Mouse (Mus musculus) spleen, postnatal 14 days (tissue): Measurements from ENCODE around the gene Cacna2d4.

Source experiments
- DNase-seq, 2 experiments: peaks; one replicate each; pipeline ENCODE4 v3.0.0; 2021 to 2022; ENCODE audit warnings: low spot score in 2 of 2

Cacna2d4 gene

DNA sequence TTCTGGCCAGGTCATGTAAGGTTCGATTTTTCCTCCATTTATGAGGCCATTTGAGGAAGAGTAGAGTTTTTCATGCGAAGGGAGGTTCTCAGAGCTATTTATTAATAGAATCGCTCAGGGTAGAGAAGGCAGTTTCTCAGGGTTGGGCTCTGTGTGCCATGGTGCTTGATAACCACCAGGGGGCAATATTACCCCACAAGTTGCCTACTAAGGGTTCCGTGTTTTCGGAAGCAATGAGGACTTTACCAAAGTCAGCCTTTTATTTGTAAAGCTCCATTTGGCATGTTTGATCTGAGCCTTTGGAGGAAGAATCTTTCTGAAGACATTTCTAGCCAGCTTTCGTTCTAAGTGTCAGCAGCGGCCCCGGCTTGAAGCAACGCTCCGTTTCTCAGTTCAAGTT lies 16.0 kb upstream of the Cacna2d4 start:
- DNase-seq, result peak in 1 of 2 experiments; percentile 28

DNA sequence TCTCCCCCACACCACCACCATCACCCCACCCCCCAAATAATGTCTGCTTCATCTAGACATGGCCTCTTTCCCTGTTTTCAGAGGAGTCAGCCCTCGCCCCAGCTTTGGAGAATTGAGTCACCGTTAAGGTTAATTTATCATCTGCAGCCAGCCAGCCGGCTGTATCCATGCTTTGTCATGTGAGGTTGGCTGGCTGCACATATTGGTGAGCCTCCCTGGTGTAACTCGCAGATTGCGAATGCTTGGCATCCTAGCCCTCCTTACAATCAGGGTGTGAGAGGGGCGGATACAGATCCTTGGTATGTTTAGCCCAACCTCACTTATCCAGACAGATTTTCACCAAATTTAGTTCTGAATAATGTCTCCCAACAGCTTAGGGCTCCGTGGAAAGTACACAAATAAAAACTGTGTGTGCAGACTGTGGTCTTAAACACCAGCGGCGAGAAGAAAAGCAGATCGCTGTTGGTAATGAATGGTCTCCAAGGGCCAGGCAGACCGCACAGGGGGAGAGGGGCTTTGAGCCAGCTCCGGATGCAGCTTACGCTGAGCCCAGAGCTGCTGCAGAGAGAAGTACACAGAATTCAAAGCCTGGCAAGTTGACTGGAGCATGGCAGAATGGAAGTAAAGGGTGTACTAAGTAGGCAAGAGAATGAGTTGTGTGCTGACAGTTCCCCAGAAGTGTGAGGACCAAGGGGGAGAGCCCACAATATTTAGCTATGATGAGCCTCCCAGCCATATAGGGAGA lies 11.7 kb upstream of the Cacna2d4 start:
- no peak for DNase-seq

DNA sequence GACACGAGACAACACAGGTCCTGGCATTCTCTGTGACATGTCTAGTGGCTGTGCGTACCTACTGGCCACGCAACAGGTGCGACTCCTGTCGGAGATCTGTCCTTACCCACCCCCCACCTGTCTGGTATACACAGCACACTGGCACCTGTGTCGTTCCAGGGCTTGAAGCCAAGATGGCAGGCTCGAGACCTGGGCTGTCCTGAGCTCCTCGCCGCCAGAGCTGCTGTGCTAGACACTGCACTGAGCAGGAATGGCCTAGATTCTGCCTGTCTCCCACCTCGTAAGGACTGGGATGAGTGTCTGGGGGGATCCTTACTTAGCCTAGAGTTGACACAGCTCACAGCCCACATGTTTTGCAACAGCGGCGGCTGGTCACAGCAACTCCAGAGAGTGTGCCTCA lies 11.1 kb upstream of the Cacna2d4 start:
- DNase-seq, result no peak

DNA sequence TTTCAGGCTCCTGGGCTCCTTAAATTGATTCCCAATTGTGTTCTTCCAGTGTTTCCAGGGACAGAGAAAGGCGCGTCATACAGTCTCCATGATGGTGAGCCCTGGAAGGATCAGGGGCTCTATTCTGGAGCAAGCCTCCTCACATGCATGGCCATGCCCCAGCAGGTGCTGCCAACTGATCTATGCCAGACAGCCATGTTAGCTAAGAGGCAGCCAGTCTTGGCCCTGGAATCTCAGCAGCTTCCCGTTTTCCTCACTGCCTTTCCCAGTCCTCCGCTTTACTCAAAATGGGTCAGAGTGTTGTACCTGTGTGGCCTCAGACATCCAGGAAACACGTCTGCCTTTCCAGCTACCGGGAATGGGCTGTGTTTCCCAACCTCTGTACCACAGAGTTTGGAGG lies 10.6 kb upstream of the Cacna2d4 start:
- DNase-seq, result no peak

DNA sequence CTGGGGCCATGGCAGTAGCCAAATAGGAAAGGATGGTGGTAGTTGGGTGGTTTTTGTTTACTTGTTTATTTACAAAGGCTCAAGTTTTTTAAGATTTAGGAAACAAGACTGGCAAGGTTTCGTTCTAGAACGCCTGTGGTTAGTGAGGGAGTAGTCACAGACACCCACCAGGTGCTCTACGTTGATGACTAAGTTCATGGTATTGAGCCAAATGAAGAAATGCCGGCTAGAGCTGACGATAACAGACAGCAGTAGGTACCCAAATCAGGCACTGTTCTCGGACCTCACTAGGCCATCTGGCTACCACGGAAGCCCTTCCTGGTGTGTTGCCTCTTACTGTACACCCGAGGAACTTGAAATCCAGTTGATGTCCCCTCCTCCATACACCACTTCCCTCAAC lies 9.3 kb upstream of the Cacna2d4 start:
- no peak for DNase-seq

DNA sequence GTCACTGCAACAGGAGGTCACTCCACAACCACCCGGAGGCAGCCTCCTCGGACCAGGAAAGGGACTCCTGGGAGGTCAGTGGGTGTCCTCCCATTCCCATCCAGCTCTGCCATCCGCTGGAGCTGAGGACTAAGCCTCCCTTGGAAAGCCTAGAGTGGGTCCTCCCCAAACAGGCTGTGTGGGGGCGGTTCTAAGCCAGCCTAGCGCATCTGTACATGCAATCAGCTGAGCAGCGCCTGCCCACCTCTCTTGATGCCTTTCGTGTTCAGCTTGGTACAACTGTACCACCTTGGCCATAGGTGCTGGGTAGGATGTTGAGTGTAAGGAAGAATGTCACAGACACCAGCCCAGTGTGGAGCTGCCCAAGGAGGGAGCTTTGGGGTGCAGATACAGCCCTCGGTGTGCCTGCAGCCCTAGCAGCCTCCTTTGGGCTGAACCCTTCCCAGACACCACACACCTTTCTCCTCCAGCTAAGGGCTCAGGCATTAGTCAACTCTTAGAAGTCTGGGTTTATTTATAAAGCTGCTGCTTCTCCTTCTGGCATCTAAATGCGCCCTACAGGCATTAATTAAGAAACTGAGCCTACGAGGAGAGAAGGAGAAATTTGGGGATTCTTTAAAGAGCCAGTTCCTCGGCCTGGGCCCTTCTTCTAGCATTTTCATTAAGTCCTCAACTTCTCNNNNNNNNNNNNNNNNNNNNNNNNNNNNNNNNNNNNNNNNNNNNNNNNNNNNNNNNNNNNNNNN lies 7.3 kb upstream of the Cacna2d4 start:
- no peak for DNase-seq

DNA sequence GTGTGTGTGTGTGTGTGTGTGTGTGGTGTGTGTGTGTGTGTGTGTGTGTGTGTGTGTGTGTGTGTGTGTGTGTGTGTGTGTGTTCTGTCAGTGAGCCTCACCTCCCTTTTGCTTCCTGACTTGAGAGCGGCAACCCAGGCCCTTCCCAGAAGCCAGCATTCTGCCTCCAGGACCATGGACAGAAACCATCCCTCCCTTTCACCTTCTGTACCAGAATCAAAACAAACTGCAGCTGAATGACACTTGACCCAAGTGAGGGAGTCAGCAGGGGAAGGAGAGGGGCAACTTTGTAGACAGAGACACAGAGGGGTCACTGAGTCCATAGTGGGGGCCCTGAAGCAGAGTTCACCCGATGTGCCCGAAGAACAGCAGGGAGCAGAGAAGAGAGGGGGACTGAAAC lies 3.3 kb upstream of the Cacna2d4 start:
- DNase-seq, result no peak

DNA sequence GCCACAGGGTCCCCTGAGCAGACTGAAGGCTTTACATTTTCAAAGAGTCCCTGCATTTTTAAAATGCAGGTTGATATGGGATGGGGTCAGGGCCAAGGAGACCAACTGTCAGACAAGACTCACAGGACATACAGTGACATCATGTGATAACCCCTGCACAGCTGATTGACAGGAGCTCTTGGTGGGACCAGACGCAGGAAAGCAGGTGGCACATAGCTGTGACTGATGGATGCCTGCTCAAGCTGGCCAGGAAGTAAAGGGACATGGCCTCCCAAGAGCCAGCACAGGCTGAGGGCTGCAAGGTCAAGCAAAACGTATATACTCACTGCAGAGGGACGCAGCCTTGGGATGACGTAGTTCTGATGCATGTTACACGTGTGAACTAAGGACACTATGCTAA lies 885 bp upstream of the Cacna2d4 start:
- DNase-seq, result no peak

DNA sequence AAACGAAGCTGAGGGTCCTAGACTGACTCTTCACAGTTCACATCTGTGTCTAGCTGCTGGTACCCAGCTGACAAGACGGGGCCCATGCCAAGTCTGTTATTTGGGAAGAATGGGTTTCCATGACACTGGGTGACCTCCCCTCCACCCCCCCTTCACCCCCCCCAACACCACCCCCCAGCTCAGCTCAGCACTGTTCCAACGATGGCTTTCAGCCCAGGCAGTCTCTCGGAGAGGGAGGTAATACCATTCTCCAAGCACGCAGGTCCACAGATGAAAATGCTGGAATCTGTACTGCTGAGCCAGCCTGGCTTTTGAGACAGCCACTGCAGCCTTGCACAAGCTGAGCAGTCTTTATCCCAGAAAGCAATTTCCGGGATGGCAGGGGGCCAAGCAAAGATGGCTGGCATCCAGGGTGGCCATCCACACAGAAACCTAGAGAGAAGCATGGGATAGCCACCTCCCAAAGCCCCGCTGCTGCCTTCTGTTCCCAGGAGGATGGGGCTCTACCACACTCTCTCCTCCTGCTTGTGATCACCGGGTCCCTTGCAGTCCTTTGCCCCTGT lies 1.2 kb downstream of the Cacna2d4 start:
- DNase-seq, result no peak

DNA sequence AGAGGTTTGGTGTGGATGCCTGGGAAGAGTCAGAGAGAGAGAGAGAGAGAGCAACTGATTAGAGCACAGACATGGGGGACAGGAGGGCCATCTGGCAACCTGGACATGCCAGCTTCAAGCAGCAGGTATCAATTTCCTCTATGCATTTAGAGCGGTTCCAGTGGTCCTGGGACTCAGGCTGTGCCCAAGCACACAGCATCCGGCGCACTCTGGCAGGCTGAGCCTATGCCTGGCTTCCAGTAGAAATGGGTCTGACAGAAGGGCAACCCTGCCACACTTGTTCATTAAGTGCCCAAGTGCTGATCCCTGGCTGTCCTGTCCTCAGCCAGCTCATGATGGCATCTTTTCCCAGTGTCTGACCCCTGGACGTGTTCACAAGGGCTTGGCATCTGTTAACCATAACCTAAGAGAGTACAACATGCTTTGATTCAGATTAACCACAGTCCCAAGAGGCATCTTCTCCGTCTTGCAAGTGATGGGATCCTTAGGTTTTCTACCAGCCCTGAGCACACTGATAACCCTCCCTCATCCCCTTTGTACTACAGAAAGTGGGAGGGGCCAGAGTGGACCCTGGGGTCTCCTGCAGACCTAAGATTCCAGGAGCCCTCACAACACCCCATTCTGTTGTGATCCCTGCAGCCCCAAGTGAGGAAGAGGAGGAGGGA lies 3.1 kb downstream of the Cacna2d4 start:
- no peak for DNase-seq

DNA sequence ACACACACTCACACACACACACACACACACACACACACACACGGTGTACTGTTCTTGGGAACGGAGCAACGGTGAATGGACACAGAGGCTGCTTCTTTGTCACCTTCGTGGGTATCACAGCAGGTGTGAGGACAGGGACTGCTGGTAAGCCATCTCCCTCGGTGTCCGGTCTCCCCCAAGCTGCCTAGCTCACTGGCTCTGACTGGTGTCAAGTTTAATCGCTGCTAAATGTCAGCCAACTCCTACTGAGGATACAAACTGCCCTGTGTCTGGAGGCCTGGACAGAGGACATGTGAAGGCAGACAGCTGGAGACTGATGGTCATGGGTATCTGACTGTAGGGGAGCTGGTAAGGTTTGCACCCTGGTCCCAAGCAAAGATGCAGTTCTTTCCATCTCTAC lies 3.9 kb downstream of the Cacna2d4 start:
- no peak for DNase-seq

DNA sequence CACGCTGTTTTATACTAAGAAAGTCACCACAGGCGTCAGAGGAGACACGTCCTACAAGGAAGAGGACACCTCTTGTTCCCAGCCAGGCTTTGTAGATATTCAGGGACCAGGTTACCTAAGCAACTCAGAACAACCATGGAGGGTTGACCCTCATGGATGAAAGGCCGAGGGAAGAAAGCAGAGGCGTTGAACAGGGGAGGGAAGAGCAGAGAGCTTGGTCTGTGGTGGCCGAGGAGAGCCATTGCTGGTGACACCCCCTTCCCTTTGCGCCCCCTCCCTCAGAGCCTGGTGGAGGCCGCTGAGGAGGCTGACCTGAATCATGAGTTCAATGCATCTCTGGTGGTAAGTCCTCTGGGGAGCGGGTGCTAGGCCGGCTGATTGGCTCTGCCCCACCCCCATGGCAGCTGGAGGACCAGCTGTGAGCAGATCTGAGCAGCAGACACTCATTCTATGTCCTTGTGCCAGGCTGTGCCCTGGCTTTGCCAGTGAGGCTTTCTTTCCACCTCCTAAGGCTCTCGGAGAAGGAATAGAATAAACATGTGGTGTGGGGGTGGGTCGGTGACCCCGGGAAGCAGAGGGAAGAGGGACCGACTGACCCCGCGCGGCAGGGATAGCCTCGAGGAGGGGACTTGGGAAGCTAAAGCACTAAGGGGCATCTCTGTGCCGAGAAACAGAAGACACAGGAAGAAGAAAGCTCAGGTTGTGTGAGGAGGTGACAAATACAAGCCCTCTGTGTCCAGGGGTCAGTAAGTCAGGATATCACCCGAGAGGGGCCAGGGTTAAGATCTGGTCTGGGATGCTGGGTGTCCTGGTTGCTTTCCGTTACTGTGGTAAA lies 4.8 kb downstream of the Cacna2d4 start:
- no peak for DNase-seq

DNA sequence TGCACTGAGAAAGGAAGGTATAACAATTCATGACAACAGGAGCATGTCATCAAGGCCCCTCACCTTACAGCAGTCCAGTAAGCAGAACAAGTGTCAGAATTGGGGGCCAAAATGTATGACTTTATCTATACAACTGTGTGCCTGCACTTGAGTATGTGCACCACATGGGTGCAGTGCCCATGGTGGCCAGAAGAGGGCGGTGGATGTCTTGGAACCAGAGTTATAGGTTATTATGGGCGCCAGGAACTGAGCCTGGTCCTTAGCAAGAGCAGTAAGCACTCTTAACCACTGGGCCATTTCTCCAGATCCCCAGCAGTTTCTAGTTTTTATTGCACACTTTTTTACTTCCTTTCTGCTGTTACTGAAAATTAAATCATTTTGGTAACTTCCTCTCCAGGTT lies 9.8 kb downstream of the Cacna2d4 start:
- no peak for DNase-seq

DNA sequence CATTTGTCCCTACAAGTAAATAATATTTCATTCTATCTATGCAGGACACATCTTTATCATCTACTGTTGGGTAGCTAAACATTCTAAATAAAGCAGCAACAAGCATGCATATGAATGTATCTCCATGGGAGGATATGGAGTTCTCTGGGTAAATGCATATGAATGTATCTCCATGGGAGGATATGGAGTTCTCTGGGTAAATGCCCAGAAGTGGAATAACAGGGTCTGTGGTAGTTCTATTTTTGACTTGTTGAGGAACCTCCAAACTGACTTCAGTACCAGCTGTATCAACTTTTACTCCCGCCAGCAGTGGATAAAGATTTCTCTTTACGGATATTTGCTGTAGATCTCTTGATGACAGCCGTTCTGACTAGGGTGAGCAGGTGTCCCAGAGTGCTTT lies 12.3 kb downstream of the Cacna2d4 start:
- DNase-seq, result no peak

DNA sequence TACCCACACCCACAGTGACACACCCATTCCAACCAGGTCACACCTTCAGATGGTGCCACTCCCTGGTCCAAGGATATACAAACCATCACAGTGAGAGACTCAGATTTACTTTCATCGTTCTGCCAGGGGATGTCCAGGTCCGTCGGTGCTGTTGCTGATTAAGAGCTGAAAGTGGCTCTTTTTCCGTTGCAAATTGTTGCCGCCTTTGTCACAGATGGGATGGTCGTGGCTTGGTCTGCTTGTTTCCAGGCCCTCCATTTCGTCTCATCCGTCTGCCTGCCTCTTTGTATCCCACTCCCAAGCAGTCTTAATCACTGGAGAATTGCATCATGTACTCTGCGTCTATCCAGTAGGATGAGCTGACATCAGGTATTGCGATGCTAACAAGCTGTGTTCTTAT lies 13.4 kb downstream of the Cacna2d4 start:
- no peak for DNase-seq

DNA sequence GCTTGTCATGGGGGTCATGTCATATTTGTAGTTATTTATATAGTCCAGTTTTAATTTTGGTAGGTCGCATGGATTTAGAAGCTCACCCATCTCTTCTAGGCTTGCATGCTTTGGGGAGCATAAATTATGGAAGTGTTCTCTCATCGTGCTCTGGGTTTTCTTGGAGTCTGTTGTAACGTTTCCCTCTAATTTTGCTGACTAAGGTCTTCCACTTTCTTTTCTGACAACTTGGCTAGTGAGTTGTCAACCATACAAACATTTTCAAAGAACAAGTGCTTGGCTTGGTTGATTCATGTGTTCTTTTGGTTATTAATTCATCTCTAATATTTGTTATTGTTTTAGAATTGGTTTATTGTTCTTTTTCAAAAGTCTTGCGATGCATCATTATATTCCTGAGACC lies 15.4 kb downstream of the Cacna2d4 start:
- DNase-seq, result no peak

DNA sequence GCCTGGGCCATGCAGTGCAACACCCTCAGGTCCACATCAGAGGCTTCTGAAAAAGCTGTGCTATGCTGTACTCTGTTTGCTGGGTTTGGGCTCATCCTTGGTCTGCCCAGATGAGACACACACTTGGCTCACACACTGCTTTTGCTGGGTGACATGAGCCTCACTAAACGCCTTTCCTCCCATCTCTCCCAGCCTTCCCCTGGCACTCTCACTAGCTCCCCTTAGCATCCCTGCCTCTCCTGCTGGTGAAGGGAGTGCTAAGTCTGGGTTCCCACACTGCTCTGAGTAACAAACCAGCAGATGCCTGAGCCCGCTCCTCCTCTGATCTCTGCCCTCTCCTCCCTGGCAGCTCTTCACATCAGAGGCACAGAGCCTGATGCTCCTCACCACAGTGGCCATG lies 40.4 kb downstream of the Cacna2d4 start:
- DNase-seq, result no peak

DNA sequence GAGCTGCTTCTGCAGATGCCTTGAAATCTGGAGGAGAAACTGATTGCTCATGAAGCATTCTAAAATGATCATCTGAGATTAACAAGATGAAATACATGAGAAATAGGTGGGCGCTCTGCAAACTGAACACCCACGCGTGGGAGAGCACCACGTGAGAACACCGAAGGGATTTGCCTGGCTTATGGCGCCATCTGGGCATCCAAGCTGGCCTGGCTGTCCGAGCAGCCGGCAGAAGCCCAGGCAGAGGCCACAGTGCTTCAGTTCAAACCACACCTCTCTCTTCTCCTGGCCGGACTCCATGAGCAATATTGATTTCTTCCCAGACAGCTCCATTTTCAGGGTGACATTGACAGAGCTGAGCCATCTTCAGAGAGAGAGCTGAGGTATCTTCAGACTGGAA lies 44.4 kb downstream of the Cacna2d4 start:
- DNase-seq, result no peak

DNA sequence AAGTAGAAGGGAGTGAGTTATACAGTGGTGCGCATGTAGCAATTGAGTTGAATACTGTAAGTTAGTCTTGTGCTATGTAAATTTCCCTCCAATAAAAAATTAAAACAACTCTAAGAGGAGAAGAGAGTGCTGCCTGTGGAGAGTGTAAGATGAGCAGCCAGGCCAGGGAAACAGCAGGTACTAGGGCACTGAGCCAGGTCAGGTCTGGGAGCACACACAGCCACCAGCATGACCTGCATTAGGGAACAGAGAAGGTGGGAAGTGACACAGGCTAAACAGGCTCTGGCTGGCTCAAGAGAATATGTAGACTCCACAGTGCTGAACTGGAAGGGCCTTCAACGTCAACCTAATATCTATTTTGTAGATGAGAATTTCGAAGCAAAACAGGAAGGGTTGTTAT lies 65.0 kb downstream of the Cacna2d4 start:
- DNase-seq, result no peak

DNA sequence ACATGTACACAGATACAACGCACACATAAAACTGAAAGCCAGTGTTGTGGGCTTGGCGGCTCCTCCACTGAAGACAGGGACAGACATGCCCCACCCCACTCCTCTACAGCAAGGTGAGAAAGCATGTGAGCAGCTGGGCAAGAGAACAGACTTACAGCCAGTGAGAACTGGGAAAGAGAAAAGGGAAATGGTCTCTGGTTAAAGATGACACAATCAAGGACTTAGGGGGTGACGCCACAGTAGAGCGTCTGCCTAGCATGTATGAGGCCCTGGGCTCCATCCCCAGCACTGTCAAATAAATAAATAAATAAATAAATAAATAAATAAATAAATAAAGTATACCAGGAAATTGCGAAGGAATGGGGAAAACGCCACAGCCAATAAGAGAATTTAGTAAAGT lies 67.0 kb downstream of the Cacna2d4 start:
- DNase-seq, result no peak

DNA sequence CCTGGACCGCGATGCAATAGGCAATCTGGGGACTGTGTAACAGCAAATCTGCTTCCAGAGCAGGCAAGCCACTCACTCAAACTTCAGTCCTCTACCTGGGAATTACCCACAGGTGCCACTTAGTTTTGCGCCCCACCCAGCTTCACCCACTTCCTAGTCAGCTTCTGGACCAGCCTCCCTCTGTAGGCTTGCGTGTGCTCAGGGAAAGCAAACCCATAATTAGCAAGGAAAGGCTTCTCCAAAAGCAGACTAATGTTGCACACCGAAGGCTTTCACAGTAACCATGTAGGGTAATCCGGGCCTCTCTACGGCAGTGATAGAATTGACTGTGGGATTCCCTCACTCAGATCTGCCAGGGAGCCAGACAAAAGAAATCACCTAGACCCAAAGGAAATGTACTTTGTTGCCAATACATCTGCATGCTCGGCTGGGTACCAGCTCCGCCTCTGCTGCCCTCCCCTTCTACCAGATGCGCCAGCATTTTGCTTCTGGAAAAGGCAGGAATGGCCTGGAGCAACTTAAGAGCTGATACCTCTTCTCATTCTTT lies 71.6 kb downstream of the Cacna2d4 start:
- DNase-seq, result no peak

DNA sequence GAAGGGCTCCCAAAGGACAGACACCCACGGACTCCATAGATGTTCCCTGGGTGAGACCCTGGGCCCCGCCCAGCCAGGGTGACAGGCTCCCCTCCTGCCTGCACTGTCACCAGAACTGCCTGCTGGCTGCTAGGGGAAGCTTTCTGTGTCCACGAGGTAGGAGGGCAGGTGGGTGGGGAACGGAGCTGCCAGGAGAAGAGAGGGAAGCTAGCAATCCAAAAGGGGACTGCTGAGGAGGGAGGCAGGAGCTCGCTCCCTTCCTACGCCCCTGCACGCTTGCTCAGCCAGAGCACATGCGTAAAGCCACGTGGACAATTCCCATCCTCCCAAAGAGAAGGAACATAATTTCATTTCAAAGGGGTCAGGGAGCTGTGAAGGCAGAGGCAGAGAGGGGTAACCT lies 73.8 kb downstream of the Cacna2d4 start:
- no peak for DNase-seq
